Mouse (Mus musculus): ENCODE data around the gene Tet2. TPM values are rescaled to one million over a fixed set of nuclear protein-coding genes. Genes with fewer than 3 reads are reported as not detected.

Tet2 gene
- polyA plus RNA-seq, 1 experiment: 17.3 TPM

DNA sequence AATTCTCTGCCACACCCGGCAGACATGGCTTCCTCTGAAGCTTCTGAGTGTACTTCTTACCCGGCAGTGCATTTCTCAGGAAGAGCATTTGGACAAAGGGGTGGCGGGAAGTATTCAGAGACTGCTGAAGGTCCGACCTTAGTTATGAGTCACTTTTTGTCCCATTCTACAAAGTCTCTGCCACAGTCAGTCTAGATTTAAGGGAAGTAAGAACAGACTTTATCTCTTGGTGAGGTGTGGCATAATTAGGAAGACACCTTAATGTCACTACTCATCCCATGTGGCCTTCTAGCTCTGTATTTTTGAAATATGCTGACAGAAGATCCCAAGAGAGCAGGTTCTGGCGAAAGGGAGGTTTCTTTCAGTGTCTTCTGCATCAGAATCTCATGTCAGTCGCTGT is 30.0 kb upstream of the Tet2 start:
- Histone ChIP-seq H3K4me1 (ENCODE audit: control insufficient read depth, insufficient read depth, low read length) (no peaks in the 10 kb centered on the region), H3K4me3 (replicated peaks; ENCODE audit: extremely low read depth, low read depth, low read length) (no peak overlapping the region)
- 59% methylated on average over 6 of the region's 6 CpGs for WGBS
- TF ChIP-seq CTCF (IDR thresholded peaks at IDR 0.05; ENCODE audit: insufficient read depth, low read length) (no peak), POLR2A (IDR thresholded peaks at IDR 0.05; ENCODE audit: borderline replicate concordance, extremely low read depth, low read depth, low read length) (no peak)
- no peak for DNase-seq

DNA sequence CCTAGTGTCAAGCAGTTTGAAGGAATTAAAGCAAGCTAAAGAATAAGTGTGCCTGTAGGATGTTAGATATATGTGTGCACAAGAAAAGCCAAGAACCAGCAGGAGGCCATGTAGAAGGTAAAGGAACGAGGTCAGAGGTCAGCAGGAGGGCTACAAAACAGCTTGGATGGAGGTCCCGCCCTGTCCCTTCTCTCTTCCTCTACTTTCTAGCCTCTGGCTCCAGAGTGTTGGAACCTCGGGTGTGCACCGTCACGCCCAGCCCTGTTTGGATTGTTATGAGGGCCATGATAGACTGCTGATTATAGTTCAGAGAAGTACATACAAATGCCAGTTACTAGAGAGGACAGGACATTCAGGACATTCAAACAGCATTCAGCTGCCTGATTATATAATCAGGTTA is 27.0 kb upstream of the Tet2 start:
- Histone ChIP-seq H3K4me1 (ENCODE audit: control insufficient read depth, insufficient read depth, low read length) (no peaks in the 10 kb centered on the region), H3K4me3 (replicated peaks; ENCODE audit: extremely low read depth, low read depth, low read length) (no peak overlapping the region)
- DNase-seq: no peak
- 71% methylated on average over 5 of the region's 5 CpGs for WGBS
- TF ChIP-seq CTCF (IDR thresholded peaks at IDR 0.05; ENCODE audit: insufficient read depth, low read length) (no peak), POLR2A (IDR thresholded peaks at IDR 0.05; ENCODE audit: borderline replicate concordance, extremely low read depth, low read depth, low read length) (no peak)

DNA sequence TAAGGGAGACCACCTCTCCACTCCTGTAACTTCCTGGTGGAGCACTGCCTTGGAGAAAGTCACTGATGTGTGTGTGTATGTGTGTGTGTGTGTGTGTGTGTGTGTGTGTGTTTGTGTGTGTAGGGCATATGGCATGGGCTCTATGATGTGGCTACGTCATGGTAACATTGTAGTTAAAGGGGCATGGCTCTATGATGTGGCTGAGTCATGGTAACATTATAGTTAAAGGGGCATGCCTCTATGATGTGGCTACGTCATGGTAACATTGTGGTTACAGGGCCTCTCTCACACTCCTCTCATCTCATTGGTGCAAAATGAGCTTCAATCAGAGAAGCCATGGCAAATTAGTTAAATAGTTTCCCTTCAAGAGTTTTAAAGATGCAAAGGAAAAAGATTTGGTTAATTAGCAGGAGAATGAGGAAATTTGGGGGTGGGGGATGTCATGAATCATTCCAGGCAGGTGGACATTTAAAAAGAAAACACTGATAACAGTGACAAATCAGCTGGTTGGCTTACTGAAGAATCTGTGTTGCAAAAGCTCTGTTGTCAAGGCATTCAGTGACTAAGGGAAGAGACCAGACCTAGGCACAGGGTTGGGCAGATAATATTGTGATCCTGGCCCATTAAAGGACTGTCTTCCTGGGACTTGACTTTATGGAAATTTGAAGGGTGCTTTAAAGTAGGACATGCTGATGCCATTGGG is 18.7 kb upstream of the Tet2 start:
- Histone ChIP-seq H3K4me1 (ENCODE audit: control insufficient read depth, insufficient read depth, low read length) (no peaks in the 10 kb centered on the region), H3K4me3 (replicated peaks; ENCODE audit: extremely low read depth, low read depth, low read length) (no peak overlapping the region)
- WGBS: 58% methylated on average over 2 of the region's 2 CpGs
- TF ChIP-seq CTCF (IDR thresholded peaks at IDR 0.05; ENCODE audit: insufficient read depth, low read length) (no peak), POLR2A (IDR thresholded peaks at IDR 0.05; ENCODE audit: borderline replicate concordance, extremely low read depth, low read depth, low read length) (no peak)
- no peak for DNase-seq

DNA sequence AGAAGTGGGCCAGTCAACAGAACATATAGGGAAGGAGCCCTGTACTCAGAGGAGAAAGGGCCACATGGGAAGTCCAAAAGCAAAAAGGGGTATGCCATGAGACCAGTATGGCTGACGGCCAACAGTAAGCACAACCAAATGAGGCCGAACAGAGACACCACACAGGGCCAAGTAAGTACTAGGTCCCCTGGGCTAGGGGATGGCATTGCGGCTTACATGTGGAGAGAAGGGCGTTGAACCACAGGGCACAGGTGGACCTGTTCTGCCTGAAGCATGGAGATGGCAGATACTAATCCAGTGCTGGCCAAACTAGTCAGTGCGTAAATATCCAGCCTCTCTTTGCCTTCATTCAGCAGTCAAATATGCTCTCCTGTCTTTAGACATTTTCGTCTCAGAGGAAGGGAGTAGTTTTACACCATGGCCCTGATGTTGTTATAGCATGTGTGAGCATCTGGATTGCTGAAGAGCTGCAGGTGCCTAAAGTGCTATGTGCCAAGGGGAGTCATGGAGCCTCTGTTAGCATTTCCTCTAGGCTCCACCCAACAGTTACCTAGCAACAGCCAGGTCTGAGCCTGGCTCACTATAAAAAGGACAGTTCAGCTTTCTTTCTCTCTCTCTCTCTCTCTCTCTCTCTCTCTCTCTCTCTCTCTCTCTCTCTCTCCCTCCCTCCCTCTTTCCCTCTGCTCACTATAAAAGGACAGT is 14.6 kb upstream of the Tet2 start:
- no peaks in the 10 kb centered on the region for H3K4me1 ChIP-seq (ENCODE audit: control insufficient read depth, insufficient read depth, low read length)
- WGBS: 90% methylated on average over 6 of the region's 6 CpGs
- DNase-seq: no peak
- no peak for TF ChIP-seq CTCF (IDR thresholded peaks at IDR 0.05; ENCODE audit: insufficient read depth, low read length)
- no peak for TF ChIP-seq POLR2A (IDR thresholded peaks at IDR 0.05; ENCODE audit: borderline replicate concordance, extremely low read depth, low read depth, low read length)
- no peak overlapping the region for H3K4me3 ChIP-seq (replicated peaks; ENCODE audit: extremely low read depth, low read depth, low read length)

DNA sequence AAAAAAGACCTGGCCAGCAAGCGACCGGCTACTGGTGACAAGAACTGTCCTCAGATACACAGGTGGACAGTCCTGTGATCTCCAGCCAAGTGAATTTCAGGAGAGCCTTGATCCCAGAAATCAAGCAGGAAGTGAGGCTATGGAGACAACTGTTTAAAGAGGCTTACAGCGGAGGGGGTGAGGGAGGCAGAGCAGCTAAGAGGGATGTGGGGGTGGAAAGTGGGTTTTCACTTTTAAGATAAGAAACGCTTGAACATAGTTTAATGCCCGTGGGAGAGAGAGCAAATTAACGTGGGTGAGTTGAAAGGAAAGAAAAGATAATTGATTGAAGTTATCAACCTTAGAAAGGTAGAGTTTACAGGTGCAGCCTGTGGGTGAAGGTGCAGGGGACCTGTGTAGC is 12.7 kb upstream of the Tet2 start:
- Histone ChIP-seq H3K4me1 (ENCODE audit: control insufficient read depth, insufficient read depth, low read length) (no peaks in the 10 kb centered on the region), H3K4me3 (replicated peaks; ENCODE audit: extremely low read depth, low read depth, low read length) (no peak overlapping the region)
- no peak for DNase-seq
- TF ChIP-seq CTCF (IDR thresholded peaks at IDR 0.05; ENCODE audit: insufficient read depth, low read length) (no peak), POLR2A (IDR thresholded peaks at IDR 0.05; ENCODE audit: borderline replicate concordance, extremely low read depth, low read depth, low read length) (no peak)
- 27% methylated on average over 6 of the region's 6 CpGs for WGBS

DNA sequence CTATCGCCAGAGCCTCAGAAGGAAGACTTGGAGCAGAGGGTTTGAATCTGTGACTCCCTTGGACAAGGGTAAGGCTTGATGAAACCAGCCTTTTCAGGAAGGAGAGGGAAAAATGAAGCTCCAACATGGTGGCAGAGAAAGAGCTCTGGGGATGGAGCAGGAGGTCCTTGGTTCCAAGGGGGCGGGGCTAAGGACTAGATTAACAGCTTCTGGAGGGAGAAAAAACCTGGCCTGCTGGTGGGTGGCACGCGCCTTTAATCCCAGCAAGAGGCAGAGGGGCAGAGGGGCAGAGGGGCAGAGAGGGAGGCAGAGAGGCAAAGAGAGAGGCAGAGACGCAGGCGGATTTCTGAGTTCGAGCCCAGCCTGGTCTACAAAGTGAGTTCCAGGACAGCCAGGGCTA is 12.2 kb upstream of the Tet2 start:
- 80% methylated on average over 7 of the region's 7 CpGs for WGBS
- Histone ChIP-seq H3K4me3 (replicated peaks; ENCODE audit: extremely low read depth, low read depth, low read length) (no peak overlapping the region), H3K4me1 (ENCODE audit: control insufficient read depth, insufficient read depth, low read length) (no peaks in the 10 kb centered on the region)
- TF ChIP-seq CTCF (IDR thresholded peaks at IDR 0.05; ENCODE audit: insufficient read depth, low read length) (no peak), POLR2A (IDR thresholded peaks at IDR 0.05; ENCODE audit: borderline replicate concordance, extremely low read depth, low read depth, low read length) (no peak)
- DNase-seq: no peak

DNA sequence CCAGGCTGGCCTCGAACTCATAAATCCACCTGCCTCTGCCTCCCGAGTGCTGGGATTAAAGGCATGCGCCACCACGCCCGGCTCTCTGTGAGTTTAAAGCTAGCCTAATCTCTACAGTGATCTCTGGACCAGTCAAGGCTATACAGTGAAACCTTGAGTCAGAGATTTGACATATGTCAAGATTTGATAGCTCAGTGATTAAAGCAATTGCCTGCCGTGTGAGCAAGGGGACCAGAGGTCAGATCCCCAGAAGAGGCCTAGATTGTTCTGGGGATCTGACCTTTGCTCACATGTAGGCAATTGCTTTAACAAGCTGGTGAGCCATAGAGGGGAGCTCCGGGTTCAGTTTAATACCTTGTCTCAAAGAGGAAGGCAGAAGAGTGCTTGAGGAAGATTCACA is 10.4 kb upstream of the Tet2 start:
- 88% methylated on average over 7 of the region's 7 CpGs for WGBS
- TF ChIP-seq CTCF (IDR thresholded peaks at IDR 0.05; ENCODE audit: insufficient read depth, low read length): no peak
- no peak for TF ChIP-seq POLR2A (IDR thresholded peaks at IDR 0.05; ENCODE audit: borderline replicate concordance, extremely low read depth, low read depth, low read length)
- no peak overlapping the region for H3K4me3 ChIP-seq (replicated peaks; ENCODE audit: extremely low read depth, low read depth, low read length)

DNA sequence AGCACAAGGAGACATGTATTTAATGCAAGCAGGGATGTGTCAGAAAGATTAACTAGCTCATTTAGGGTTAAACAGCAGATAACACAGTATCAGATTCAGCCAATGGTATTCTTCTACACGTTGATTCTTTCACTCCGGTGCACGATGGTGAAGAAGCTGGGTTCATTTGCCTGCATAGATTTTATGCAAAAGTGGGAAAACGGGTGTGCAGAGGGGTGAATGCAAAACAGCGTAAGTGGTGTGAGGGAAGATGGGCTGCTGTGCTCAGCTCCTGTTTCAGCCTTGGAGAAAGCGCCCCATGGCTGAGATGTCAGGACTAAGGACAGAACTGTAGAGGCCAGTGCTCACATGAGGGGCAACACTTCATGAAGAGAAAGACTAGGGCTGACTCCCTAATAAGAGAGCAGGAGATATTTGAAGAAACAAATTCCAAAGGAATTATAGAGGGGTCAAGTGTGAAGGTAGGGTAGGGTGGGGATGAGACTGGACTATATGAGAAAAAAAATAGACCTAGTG is 9.7 kb upstream of the Tet2 start:
- TF ChIP-seq POLR2A (IDR thresholded peaks at IDR 0.05; ENCODE audit: borderline replicate concordance, extremely low read depth, low read depth, low read length): no peak
- no peak for TF ChIP-seq CTCF (IDR thresholded peaks at IDR 0.05; ENCODE audit: insufficient read depth, low read length)
- Histone ChIP-seq H3K4me1 (ENCODE audit: control insufficient read depth, insufficient read depth, low read length) (no peaks in the 10 kb centered on the region), H3K4me3 (replicated peaks; ENCODE audit: extremely low read depth, low read depth, low read length) (no peak overlapping the region)
- no peak for DNase-seq
- 68% methylated on average over 6 of the region's 6 CpGs for WGBS

More for the DNA sequence above, 10.4 kb upstream of the Tet2 start:
- no peaks in the 10 kb centered on the region for H3K4me1 ChIP-seq (ENCODE audit: control insufficient read depth, insufficient read depth, low read length)
- no peak for DNase-seq

DNA sequence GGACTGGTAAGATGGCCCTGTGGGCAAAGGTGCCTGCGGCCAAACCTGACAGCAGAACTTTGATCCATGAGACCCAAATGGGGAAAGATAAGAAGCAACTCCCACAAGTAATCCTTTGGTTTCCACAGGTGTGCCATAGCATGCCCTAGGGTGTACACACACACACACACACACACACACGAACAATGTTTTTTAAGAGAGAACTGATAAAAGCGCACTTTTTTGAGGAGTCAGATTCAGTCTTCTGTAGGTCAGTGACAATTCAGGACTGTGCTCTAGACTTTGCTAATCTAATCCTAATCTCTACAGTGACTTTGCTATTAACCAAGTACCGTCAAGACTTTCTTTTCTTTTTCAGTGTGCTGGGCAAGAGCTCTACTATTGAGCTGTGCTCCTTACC is 9.2 kb upstream of the Tet2 start:
- no peaks in the 10 kb centered on the region for H3K4me1 ChIP-seq (ENCODE audit: control insufficient read depth, insufficient read depth, low read length)
- H3K4me3 ChIP-seq (replicated peaks; ENCODE audit: extremely low read depth, low read depth, low read length): no peak overlapping the region
- TF ChIP-seq POLR2A (IDR thresholded peaks at IDR 0.05; ENCODE audit: borderline replicate concordance, extremely low read depth, low read depth, low read length): no peak
- TF ChIP-seq CTCF (IDR thresholded peaks at IDR 0.05; ENCODE audit: insufficient read depth, low read length): no peak
- 91% methylated on average over 4 of the region's 4 CpGs for WGBS
- no peak for DNase-seq

DNA sequence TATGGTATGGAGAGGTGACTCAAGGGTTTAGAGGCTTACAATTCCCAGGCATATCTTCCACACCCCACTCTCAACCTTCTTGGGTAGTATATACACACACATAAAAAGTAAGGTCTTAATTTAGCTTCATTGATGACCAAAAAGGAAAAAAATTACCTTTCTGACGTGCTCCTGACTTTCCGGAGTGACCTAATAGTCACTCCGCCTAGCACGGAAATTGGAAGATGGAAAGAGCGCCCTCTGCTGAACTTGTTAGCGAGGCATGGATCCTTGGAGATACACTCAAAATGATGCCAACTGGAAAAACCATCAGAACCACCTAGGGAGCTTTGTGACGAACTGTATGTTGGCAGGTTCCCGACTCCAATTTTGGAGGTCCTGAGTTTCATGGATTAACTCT is 7.0 kb upstream of the Tet2 start:
- H3K4me1 ChIP-seq (ENCODE audit: control insufficient read depth, insufficient read depth, low read length): no peaks in the 10 kb centered on the region; the same call in 1 of the 2 replicates
- no peak for DNase-seq

More for the DNA sequence above, 7.0 kb upstream of the Tet2 start:
- H3K4me3 ChIP-seq (replicated peaks; ENCODE audit: extremely low read depth, low read depth, low read length): no peak overlapping the region
- 75% methylated on average over 8 of the region's 8 CpGs for WGBS
- peak; percentile 41 for TF ChIP-seq CTCF (IDR thresholded peaks at IDR 0.05; ENCODE audit: insufficient read depth, low read length)
- no peak for TF ChIP-seq POLR2A (IDR thresholded peaks at IDR 0.05; ENCODE audit: borderline replicate concordance, extremely low read depth, low read depth, low read length)

All from lung, adult 2 months (tissue).